Mouse (Mus musculus): Measurements from ENCODE around the gene Abcg1.

DNA sequence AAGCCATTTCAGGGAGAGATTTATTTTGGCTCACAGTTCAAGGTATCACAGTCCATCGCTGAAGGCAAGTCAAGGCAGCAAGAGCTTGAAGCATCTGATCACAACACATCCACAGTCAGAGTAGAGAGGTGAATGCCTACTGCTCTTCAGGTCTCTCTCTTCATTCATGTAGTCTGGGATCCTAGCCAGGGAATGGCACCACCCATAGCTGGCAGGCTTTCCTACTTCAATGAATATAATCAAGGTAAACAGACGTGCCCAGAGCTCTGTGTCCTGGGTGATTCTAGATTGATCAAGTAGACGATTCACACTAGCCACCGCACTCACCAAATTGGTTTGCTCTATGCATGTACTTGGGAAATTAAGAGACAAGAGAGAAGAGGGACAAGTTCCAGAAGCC, 25.1 kb upstream of the Abcg1 start:
- TF ChIP-seq POLR2A (IDR thresholded peaks at IDR 0.05; ENCODE audit: insufficient read length, low read depth) (no peak), E2F4 (IDR thresholded peaks at IDR 0.05; ENCODE audit: insufficient read depth) (no peak), MAX (IDR thresholded peaks at IDR 0.05; ENCODE audit: low read depth) (no peak), USF1 (IDR thresholded peaks at IDR 0.05; ENCODE audit: low read depth) (no peak), TCF12 (IDR thresholded peaks at IDR 0.05; ENCODE audit: insufficient read depth, poor library complexity, severe bottlenecking) (no peak), CEBPB (IDR thresholded peaks at IDR 0.05; ENCODE audit: insufficient read depth, poor library complexity, severe bottlenecking) (no peak), POLR2AphosphoS2 (IDR thresholded peaks at IDR 0.05; ENCODE audit: insufficient read length, low read depth) (no peak), TCF3 (IDR thresholded peaks at IDR 0.05; ENCODE audit: insufficient read length, low read depth) (no peak), SRF (IDR thresholded peaks at IDR 0.05; ENCODE audit: control insufficient read depth, insufficient read length, low read depth) (no peak), MYOD1 (IDR thresholded peaks at IDR 0.05; ENCODE audit: control insufficient read depth in 1 of 3, insufficient read length in 2 of 3, low read depth in 2 of 3) (no peak)

All from myocyte (in vitro differentiated cells).